Mouse (Mus musculus) 3T3-L1 (cell line): Measurements from ENCODE around the gene Bicra.

Experiments
- DNase-seq: peaks from one replicate; pipeline ENCODE4 v3.0.0-alpha.2; 2015; ENCODE audit warnings: low read depth, low spot score

Bicra gene

DNA sequence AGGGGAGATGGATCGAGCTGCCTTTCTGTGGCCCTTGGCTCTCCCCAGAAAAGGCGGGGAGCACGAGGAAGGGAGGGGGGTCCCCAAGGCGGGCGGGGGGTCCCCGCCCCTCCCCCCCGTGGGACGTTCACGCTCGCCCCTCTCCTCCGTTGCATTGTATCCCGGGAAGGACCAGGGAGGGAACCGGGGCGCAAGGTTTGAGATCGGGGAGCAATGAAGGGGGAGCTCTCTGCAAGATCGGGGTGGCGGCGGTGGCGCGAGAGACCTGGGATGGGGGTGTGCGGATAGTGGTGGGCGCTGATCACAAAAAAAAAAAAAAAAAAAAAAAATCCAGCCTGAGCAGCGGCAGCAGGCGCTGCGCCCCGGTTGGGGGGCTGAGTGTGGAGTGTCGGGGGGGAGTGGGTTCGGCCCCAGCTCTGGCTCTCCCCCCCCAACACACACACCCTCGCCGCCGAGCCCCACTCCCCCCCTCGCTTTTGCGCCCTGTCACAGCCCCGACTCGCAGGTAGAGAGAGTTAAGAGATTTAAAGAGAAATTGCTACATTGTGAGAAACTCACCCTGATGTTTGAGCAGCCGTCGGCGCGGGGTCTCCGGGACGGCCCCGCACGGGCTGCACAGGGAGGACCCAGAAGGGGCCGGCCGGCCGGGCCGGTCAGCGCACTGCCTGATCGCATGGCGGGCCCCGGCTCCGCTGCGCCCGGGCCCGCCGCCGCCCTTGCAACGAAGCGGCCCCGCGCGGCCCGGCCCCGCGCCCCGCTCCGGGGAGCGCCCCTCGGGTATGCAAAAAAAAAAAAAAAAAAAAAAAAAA is at the start of gene Bicra:
Gene Bicra (minus strand): TSS at position 584 of the 809 bp plus-strand sequence.
- peak; percentile 71 for DNase-seq

DNA sequence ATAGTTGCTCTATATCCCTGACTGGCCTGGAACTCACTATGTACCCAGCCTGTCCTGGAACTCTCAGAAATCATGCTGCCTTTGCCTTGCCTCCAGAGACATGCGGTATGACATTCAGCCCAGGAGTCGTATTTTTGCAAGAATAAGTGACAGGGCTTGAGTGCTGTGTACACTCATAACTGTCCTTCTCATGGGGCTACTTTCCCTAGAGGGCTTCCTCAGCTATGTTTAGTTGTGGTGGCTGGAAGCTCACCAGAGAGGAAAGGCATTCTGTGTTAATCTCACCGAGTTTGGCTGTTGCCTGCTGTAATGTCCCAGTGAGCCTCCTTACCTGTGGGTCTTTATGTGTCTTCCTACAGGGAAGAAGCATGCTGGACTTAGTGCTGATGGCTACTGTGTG is 46.9 kb upstream of the Bicra start:
- DNase-seq, result no peak

DNA sequence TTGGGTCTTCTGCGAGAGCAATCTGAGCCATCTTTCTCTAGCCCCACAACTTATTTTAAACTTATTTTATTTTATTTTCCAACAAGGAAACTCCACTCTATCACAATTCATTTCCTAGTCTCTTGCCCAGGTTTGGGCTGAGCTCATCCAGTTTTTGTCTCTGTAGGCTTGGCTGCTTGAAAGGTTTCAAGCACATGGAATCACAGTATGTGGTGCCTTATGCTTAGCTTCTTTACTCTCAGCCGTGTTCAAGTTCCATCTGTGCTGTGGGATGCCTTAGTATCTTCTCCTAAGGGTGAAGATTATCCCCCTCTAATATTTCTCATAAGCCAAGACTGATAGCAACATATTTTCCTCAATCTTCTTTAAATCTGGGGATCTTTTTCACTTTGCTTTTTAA is 39.9 kb upstream of the Bicra start:
- no peak for DNase-seq

DNA sequence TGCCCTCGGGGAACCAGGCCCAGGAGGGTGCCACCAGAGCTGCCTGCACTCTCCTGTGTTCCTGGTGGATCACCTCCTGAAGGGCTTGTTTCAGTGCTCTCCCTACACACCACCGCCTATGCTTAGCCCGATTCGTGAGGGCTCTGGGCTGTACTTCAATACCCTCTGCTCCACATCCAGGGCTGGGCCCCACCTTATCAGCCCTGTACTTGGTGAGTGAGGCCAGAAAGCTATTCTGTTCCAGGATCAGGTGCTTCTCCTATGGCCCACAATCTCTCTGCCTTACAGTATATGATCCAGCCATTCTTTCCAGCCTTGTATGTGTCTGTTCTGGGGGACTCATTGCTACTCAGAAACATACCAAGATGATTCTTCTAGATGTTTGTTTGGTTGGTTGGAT is 35.6 kb upstream of the Bicra start:
- no peak for DNase-seq

DNA sequence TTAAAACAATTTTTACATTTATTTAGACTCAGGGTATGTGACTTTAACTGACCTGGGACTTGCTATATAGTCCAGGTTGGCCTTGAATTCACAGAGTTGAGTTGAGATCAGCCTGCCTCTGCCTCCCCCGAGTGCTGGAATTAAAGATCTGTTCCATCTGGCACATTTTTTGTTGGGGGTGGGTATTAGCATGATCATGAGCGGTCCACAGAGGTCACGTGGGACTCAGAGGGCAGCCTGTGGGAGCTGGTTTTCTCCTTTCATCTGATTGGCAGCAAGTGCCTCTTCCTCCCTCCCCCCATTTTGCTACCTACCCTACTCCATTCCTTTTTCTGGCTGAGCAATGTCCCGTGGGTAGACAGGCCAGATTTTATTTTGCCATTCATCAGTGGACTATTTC is 32.9 kb upstream of the Bicra start:
- no peak for DNase-seq

DNA sequence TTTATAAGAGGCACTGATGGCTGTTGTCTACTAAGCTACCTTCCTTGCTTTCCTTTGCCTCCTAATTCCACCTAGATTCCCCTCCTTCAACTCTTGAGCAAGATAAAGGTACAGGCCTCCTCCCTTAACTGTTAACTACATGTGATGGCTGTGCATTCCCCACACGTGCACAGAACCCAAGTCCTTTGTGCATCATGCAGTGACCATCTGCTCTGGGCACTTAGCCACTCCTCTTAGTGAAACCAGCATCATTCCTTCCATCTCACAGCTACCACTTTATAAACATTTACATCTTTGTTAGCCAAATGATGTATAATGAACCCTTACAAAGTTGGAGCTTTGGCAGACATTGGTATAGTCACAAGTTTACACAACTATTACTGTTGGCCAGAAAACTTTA is 32.2 kb upstream of the Bicra start:
- DNase-seq, result no peak

DNA sequence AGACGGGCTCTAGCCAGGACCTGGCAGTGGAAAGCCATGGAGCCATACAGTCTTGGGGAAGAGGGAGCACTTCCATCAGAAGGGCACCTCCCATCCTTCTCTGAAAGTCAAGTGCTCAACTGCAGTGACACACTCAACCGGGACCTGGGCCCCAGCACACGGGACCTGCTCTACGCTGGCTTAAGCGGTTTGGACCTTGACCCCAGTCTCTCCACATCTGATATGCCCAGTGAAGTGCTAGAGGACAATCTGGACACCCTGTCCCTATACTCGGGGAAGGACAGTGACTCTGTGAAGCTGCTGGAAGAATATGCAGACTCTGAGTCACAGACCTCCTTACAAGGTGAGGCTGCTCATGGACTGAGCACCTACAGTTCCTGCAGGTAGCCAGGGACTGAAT is 24.2 kb upstream of the Bicra start:
- DNase-seq, result no peak

DNA sequence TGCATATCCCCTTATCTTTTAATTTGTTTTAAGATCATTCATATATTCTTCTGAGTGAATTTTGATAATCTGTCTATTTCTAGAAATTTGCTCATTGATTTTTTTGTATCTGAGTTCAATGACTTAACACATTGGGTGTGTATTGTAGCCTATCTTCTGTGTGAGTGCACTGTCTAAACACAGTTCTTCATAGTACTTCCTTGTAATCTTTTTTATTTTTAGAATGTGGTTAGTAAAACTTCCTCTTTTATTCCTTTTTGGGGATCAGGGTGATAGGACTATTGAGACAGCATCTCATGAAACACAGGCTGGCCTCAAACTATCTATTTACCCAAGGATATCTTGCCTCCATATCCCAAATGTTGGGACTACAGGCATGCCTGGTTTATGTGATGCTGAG is 23.1 kb upstream of the Bicra start:
- no peak for DNase-seq

DNA sequence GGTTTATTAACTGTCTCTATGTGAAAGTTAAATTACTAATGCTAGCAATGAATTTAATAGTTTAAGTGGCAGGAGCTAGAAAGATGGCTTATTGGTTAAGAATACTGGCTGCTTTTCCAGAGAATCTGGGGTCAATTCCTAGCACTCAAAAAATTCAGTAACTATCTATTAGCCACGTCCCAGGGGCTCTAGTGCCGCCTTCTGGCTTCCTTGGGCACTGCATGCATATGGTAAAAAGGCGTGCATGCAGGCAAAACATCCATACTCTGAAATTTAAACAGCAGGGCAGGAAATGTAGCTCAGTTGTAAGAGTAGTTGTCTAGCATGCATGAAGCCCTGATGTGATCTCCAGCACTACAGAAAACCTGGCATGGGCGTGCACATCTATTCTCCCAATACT is 15.8 kb upstream of the Bicra start:
- DNase-seq, result peak; percentile 2

DNA sequence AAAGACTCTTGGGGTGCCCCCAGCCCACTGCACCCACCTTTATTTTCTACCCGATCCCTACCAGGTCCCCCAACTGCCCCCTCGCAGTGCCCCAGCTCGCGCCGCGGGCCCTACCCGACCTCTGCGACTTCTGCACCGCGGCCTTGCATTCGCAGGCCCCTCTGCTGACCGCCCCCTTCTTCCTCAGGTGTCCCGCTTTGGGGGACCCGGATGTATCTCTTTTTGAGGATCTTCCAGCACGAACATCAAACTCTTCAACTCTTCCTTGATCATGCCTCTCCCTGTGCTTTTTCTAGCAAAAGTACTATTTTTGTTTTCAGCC is 14.3 kb upstream of the Bicra start:
- DNase-seq, result no peak

DNA sequence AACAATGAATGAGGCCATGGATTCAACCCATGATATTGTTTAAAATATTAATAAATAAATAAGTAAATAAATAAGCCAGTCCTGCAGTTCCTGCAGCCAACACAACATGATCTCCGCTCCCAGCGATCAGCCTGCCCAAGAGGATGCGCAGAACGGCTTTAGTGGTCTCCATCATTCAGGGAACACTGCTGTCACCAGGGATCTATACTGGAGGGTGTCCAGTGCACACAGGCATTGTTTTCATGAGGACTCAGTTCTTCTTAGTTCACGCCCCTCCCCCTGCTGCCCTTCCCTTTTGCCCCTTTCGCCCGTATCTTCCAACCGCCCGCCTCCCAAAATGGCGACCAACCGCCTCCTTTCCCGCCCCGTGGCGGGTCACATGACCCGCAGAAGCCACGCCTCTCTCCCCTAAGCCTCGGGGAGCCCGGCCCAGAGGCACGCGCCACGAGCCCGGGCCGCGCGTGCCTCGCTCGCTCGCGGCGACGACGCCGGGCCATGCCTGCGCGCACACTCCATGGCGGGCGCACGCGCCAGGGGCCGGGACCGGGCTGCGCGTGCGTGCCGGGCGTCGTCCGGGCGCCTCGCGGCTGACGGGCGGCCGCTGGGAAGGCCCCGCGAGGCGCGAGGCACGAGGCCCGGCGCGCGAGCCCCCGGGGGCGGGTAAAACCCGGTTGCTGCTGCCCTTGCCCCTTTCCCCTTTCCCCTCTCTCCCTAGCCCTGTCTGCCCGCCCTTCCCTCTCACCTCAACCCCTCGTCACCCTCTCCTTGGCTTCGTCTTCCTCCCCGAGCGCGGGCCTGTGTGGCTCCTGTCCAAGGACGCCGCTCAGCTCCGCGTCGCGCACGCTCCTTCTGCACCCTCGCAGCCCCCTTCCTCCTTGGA is 13.7 kb upstream of the Bicra start, which contains the start of gene Zfp541:
Gene Zfp541 (plus strand): TSS at position 596 of the 880 bp plus-strand sequence.
- DNase-seq, result no peak

DNA sequence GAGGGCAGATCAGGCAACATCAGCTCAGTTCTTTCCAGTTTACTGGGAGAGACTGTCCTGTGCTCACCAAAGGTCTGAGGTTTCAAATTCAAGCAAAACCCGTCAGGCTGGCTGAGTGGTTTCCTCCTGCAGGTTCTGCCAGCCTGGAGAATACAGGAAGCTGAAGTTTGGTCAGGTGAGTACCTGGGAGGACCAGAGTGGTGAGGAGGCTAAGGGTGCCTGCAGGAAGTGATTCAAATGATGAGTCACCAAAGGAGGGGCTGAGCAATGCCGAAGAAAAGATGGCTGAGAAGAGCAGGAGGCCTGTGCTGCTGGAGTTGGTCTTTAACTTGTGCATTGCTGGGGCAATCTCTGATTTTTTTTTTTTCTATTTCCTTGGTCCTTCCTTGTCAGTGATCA is 9.4 kb upstream of the Bicra start:
- peak; percentile 56 for DNase-seq

DNA sequence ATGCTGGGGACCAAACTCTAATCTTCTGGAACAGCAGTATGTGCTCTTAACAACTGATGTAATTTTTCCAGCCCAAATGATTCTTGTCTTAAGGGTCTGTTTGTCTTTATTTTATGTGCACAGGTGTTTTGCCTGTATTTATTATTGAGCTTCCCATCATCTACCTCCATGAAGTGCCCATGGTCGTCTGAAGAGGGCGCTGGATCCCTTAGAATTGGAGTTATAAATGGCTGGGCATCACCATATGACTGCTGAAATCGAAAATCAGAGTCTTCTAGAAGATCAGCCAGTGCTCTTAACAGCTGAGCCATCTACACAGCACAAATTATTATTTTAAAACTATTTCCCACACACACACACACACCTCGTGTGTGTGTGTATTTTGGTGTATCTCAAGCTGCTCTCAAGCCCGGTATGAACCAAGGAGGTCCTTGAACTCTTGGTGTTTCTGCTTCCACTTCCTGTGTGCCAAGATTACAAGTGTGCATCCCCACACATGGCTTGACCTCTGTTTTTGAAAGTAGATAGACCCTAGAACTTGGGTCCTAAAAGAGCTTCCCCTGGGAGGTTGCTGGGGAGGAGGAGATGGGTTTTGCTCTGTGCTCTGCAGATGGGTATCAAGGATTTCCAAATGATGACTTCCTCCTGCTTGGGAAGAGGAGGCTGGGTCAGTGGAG is 8.9 kb upstream of the Bicra start:
- peak; percentile 57 for DNase-seq

DNA sequence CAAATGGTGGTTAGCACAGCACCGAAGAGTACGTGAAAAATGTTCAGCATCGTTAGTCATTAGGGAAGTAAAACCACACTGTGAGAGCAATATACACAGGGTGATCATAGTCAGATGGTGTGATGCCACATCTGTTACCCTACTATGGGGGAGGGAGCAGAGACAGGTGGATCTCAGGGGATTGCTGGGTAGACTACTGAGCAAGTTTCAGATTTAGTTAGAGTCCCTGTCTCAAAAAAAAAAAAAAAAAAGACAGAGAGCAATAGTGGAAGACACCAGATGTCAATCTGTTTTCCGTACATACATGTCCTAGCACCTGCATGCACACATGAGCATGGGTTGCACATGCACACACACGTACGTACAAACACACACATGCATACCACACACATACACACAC is 7.9 kb upstream of the Bicra start:
- DNase-seq, result no peak

DNA sequence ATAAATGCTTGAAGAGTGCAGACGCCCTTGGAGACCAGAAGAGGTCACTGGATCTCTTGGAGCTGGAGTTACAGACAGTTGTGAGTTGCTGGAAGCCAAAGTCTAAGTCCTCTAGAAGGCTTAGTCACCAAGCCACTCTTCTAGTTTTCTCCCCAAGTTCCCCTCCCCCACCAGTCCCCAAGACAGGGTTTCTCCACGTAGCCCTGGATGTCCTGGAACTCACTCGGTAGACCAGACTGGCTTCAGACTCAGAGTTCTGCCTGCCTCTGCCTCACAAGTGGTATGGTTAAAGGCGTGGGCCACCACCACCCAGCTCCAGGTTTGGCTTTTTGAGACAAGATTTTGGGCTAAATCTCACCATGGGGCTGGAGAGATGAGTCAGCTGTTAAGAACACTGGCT is 7.2 kb upstream of the Bicra start:
- peak; percentile 33 for DNase-seq

DNA sequence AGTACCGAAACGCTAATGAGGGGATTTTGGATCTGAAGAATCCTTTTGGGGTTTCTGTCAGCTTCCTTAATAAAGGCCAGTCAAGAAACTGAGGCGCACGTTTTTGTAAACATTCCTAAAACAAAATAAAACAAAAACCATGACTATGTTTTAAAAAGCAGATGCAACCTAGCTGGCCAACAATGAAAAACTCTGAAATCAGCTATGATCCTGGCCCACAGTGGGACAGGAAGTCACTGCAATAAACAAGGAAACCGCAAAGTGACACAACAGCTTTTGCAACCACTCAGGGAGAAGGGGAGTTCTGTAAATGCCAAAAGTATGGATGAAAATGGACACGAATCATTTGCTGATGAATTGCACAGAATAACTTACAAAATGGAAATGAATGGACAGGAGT is 5.4 kb upstream of the Bicra start:
- DNase-seq, result peak; percentile 61

DNA sequence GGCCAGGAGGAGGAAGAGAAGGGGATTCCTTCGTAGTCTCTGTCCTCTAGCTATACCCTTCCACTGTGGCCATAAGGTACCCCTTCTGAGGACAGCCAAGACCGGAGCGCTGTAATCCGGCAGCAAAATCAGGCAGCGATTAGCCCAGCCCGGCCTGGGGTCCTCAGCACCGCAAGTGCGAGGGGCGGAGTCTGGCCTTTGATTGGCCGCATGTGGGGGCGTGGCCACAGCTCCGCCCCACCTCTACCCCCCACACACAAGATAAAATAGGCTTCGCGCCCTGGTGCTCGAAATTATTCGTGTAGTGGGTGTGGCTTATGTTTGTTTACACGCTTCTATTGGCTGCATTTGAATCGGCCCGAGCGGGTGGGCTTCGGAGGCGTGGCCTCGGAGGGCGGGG is 5.0 kb upstream of the Bicra start:
- peak; percentile 90 for DNase-seq

DNA sequence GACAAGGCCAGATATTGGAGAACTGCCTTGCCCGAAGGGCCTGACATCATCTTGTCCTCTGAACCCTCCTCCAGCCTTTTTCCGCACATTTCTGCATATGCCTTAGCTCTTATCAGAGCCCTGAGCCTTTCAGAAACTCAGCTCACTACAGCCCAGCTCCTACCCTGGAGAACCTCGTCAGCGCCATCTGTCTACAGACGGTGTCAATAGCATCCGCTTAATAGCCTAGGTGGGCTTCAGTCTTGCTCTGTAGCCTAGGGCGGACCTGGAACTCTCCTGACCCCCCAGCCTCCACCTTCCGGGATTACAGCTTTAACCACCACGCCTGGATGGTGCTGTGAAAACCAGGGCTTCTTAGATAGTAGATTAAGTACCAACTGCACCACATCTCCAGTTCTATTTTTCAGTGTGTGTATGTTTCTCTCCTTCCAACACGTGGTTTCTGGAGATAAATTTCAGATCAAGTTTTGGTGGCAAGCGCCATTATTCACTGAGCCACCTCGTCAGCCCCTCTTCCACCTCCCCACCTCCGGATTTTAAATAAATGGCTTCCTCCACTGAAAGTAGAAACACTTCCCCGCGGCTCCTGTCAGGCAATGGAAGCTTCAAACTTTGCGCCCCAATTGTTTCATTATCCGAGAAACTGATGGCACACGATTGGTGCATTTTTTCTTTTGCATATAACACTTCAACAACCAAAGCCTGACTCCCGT is 4.3 kb upstream of the Bicra start:
- peak; percentile 83 for DNase-seq

DNA sequence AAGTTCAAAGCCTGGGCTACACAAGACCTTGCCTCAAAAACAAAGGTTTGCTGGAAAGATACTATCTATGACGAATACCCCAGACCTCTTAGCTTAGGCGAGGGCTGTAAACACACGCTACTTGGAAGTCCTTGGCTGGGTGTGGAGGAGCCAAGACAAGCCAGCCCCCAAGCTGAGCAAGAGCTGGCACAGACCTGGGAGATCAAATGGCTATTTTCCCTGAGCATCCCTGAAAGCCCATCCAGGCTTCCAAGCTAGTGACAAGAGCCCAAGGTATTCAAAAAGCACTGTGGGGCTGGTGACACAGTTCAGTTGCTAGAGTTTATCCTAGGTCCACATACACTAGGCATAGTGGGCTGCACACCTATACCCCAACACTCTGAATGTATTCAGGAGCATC is 2.9 kb upstream of the Bicra start:
- no peak for DNase-seq

DNA sequence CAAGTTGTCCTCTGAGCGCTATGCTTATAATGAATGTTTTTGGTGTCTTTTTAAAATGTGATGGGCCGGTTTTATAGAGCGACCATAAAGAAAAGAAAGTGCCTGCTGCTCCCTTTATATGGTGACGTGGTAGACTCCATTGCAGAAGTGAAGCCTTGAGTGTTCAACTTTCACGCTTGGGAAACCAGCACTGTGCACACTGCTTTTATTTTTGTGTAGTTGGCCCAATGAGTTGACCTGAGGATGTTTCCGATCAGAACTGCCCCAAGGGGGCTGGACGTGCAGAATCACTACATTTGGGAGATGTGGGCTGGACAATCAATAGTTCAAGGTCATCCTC is 1.8 kb upstream of the Bicra start:
- DNase-seq, result no peak

DNA sequence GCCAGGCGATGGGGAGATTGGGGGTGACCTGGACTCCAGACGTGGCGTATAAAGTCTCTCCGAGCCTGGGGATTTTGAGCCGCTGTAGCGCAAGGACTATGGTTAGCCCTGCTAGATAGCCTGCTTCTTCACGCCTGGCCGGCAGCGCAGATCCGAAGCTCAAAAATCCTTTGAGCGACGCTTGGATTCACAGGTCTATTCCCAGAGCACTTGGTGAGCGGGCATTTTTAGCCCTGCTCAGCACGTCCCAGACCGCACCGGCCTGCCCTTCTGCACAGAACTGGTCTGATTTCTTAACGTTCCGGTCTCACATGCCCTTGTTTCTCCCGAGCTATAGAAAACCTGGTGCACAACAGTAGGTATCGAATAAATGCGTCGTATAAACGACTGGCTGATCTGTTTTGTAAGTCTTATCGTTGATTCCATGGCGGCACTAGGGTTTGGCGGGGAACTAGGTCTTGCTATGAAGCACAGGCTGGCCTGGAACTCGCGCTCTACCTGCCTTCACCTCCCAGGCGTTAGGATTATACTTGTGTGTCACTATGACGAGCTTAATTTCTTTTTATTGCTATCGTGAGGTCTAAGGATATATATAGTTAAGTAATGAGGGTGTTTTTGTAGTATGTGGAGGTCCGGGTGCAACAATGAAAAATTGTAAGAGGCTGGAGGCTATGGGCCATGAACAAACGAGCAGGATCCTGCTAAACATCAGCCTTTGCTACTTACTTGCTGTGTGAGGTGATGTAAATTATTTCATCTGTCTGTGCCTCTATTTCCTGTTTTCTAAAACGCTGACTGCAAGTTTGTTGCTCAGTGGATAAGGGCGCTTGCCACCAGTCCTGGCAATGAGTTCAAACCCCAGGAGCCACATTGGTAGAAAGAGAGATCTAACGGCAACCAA is 1.2 kb upstream of the Bicra start:
- DNase-seq, result peak; percentile 46
